Mouse (Mus musculus): ENCODE measurements around the gene Adgrf4. TPM values are rescaled to one million over a fixed set of nuclear protein-coding genes. Genes with fewer than 3 reads are reported as not detected.

Adgrf4 gene
- not detected in 2 replicates for polyA plus RNA-seq (2016; fragmentation: Nextera tagmentation; extraction: Ambion mirVana)

GRCm38 (mm10) chr17:42692136-42692535 is at the start of gene Adgrf4:
TSS of gene Adgrf4 (minus strand) at chr17:42692284.
- no peaks in the 10 kb centered on the region for H3K9me3 ChIP-seq
- 89% methylated on average over 10 of the region's 10 CpGs for WGBS
- no peaks in the 10 kb centered on the region for H3K4me1 ChIP-seq
- no peak within 1 kb of the TSS for H3K4me3 ChIP-seq
- H3K27ac ChIP-seq: no peak within 1 kb of the TSS
- H3K9ac ChIP-seq: no peak within 1 kb of the TSS
- no peak for ATAC-seq (ENCODE audit: low FRiP score, low read depth)
- no peaks in the 10 kb centered on the region for H3K36me3 ChIP-seq
- H3K27me3 ChIP-seq (replicated peaks): no peaks in the 10 kb centered on the region
- H3K4me2 ChIP-seq (replicated peaks): no peak within 1 kb of the TSS

- H3K4me2 ChIP-seq (replicated peaks): no peak within 1 kb of the TSS
- no peak within 1 kb of the TSS for H3K4me3 ChIP-seq
- H3K9me3 ChIP-seq: no peaks in the 10 kb centered on the region
- no peak within 1 kb of the TSS for H3K9ac ChIP-seq
- ATAC-seq (ENCODE audit: low FRiP score, low read depth): no peak
- H3K27ac ChIP-seq: no peak within 1 kb of the TSS
- H3K27me3 ChIP-seq (replicated peaks): no peaks in the 10 kb centered on the region
- H3K36me3 ChIP-seq: no peaks in the 10 kb centered on the region
- WGBS: 39% methylated on average over 7 of the region's 7 CpGs
- no peaks in the 10 kb centered on the region for H3K4me1 ChIP-seq
Measured at GRCm38 (mm10) chr17:42741801-42742217, 49.7 kb upstream of the Adgrf4 start, which contains the start of gene Adgrf2. TSS of gene Adgrf2 (minus strand) at chr17:42742179.

- Histone ChIP-seq H3K27me3 (replicated peaks) (no peaks in the 10 kb centered on the region), H3K36me3 (no peaks in the 10 kb centered on the region), H3K4me1 (no peaks in the 10 kb centered on the region), H3K4me3 (no peak overlapping the region), H3K9ac (no peak overlapping the region), H3K27ac (no peak overlapping the region), H3K4me2 (replicated peaks) (no peak overlapping the region), H3K9me3 (no peaks in the 10 kb centered on the region)
- ATAC-seq (ENCODE audit: low FRiP score, low read depth): no peak
- 85% methylated on average over 6 of the region's 6 CpGs for whole genome bisulfite sequencing
Measured at GRCm38 (mm10) chr17:42738794-42739193, 46.7 kb upstream of the Adgrf4 start.

GRCm38 (mm10) chr17:42717161-42717560 is 25.1 kb upstream of the Adgrf4 start:
- no peaks in the 10 kb centered on the region for H3K9me3 ChIP-seq
- no peak overlapping the region for H3K4me3 ChIP-seq
- no peaks in the 10 kb centered on the region for H3K4me1 ChIP-seq
- H3K27me3 ChIP-seq (replicated peaks): no peaks in the 10 kb centered on the region
- no peak overlapping the region for H3K27ac ChIP-seq
- H3K36me3 ChIP-seq: no peaks in the 10 kb centered on the region
- no peak overlapping the region for H3K9ac ChIP-seq
- 54% methylated on average over 3 of the region's 3 CpGs for WGBS
- H3K4me2 ChIP-seq (replicated peaks): no peak overlapping the region
- no peak for ATAC-seq (ENCODE audit: low FRiP score, low read depth)

- Histone ChIP-seq H3K27ac (no peak overlapping the region), H3K27me3 (replicated peaks) (no peaks in the 10 kb centered on the region), H3K4me3 (no peak overlapping the region), H3K4me2 (replicated peaks) (no peak overlapping the region), H3K4me1 (no peaks in the 10 kb centered on the region), H3K9ac (no peak overlapping the region), H3K36me3 (no peaks in the 10 kb centered on the region), H3K9me3 (no peaks in the 10 kb centered on the region)
- ATAC-seq (ENCODE audit: low FRiP score, low read depth): no peak
- 91% methylated on average over 7 of the region's 7 CpGs for WGBS
Measured at GRCm38 (mm10) chr17:42714991-42715390, 22.9 kb upstream of the Adgrf4 start.

- ATAC-seq (ENCODE audit: low FRiP score, low read depth): no peak
- whole genome bisulfite sequencing: 92% methylated on average over 7 of the region's 7 CpGs
Measured at GRCm38 (mm10) chr17:42710717-42711116, 18.6 kb upstream of the Adgrf4 start.

GRCm38 (mm10) chr17:42705611-42706010 is 13.5 kb upstream of the Adgrf4 start:
- Histone ChIP-seq H3K36me3 (no peaks in the 10 kb centered on the region), H3K9me3 (no peaks in the 10 kb centered on the region), H3K9ac (no peak overlapping the region), H3K27ac (no peak overlapping the region), H3K27me3 (replicated peaks) (no peaks in the 10 kb centered on the region), H3K4me3 (no peak overlapping the region), H3K4me1 (no peaks in the 10 kb centered on the region), H3K4me2 (replicated peaks) (no peak overlapping the region)
- WGBS: 88% methylated on average over 4 of the region's 4 CpGs
- no peak for ATAC-seq (ENCODE audit: low FRiP score, low read depth)

More at GRCm38 (mm10) chr17:42710717-42711116, 18.6 kb upstream of the Adgrf4 start:
- Histone ChIP-seq H3K9me3 (no peaks in the 10 kb centered on the region), H3K4me2 (replicated peaks) (no peak overlapping the region), H3K27ac (no peak overlapping the region), H3K4me3 (no peak overlapping the region), H3K36me3 (no peaks in the 10 kb centered on the region), H3K27me3 (replicated peaks) (no peaks in the 10 kb centered on the region), H3K9ac (no peak overlapping the region), H3K4me1 (no peaks in the 10 kb centered on the region)

- no peak for ATAC-seq (ENCODE audit: low FRiP score, low read depth)
- Histone ChIP-seq H3K9ac (no peak overlapping the region), H3K4me3 (no peak overlapping the region), H3K4me1 (no peaks in the 10 kb centered on the region), H3K27ac (no peak overlapping the region), H3K27me3 (replicated peaks) (no peaks in the 10 kb centered on the region), H3K9me3 (no peaks in the 10 kb centered on the region), H3K4me2 (replicated peaks) (no peak overlapping the region), H3K36me3 (no peaks in the 10 kb centered on the region)
- WGBS: 92% methylated on average over 9 of the region's 9 CpGs
Measured at GRCm38 (mm10) chr17:42702198-42702597, 10.1 kb upstream of the Adgrf4 start.

GRCm38 (mm10) chr17:42694730-42695129 is 2.6 kb upstream of the Adgrf4 start:
- 93% methylated on average over 4 of the region's 4 CpGs for WGBS
- no peak overlapping the region for H3K27ac ChIP-seq

GRCm38 (mm10) chr17:42690531-42690930 is 1.6 kb downstream of the Adgrf4 start:
- Histone ChIP-seq H3K9me3 (no peaks in the 10 kb centered on the region), H3K27ac (no peak overlapping the region), H3K27me3 (replicated peaks) (no peaks in the 10 kb centered on the region), H3K9ac (no peak overlapping the region), H3K4me2 (replicated peaks) (no peak overlapping the region), H3K4me3 (no peak overlapping the region), H3K36me3 (no peaks in the 10 kb centered on the region), H3K4me1 (no peaks in the 10 kb centered on the region)
- WGBS: 92% methylated on average over 8 of the region's 8 CpGs
- no peak for ATAC-seq (ENCODE audit: low FRiP score, low read depth)

More at GRCm38 (mm10) chr17:42694730-42695129, 2.6 kb upstream of the Adgrf4 start:
- no peaks in the 10 kb centered on the region for H3K9me3 ChIP-seq
- no peak overlapping the region for H3K9ac ChIP-seq
- no peak for ATAC-seq (ENCODE audit: low FRiP score, low read depth)
- no peaks in the 10 kb centered on the region for H3K27me3 ChIP-seq (replicated peaks)
- no peak overlapping the region for H3K4me2 ChIP-seq (replicated peaks)
- no peaks in the 10 kb centered on the region for H3K36me3 ChIP-seq
- H3K4me1 ChIP-seq: no peaks in the 10 kb centered on the region
- no peak overlapping the region for H3K4me3 ChIP-seq

GRCm38 (mm10) chr17:42658634-42659422 is 33.3 kb downstream of the Adgrf4 start:
- 30% methylated on average over 14 of the region's 14 CpGs for WGBS
- Histone ChIP-seq H3K4me2 (replicated peaks) (peak overlapping the region; percentile 40), H3K36me3 (no peaks in the 10 kb centered on the region), H3K27ac (no peak overlapping the region), H3K4me1 (no peaks in the 10 kb centered on the region), H3K27me3 (replicated peaks) (no peaks in the 10 kb centered on the region), H3K9me3 (no peaks in the 10 kb centered on the region), H3K9ac (no peak overlapping the region), H3K4me3 (no peak overlapping the region)
- ATAC-seq (ENCODE audit: low FRiP score, low read depth): peak; percentile 93

- H3K4me1 ChIP-seq: no peaks in the 10 kb centered on the region
- H3K9ac ChIP-seq: no peak overlapping the region
- H3K27me3 ChIP-seq (replicated peaks): no peaks in the 10 kb centered on the region
- no peak for ATAC-seq (ENCODE audit: low FRiP score, low read depth)
- H3K36me3 ChIP-seq: no peaks in the 10 kb centered on the region
- H3K9me3 ChIP-seq: no peaks in the 10 kb centered on the region
- WGBS: 88% methylated on average over 3 of the region's 3 CpGs
- H3K27ac ChIP-seq: no peak overlapping the region
- no peak overlapping the region for H3K4me2 ChIP-seq (replicated peaks)
- H3K4me3 ChIP-seq: no peak overlapping the region
Measured at GRCm38 (mm10) chr17:42643416-42643815, 48.7 kb downstream of the Adgrf4 start.

- ATAC-seq (ENCODE audit: low FRiP score, low read depth): no peak
- Histone ChIP-seq H3K4me1 (no peaks in the 10 kb centered on the region), H3K9me3 (no peaks in the 10 kb centered on the region), H3K27me3 (replicated peaks) (no peaks in the 10 kb centered on the region), H3K27ac (no peak overlapping the region), H3K4me3 (no peak overlapping the region), H3K9ac (no peak overlapping the region), H3K4me2 (replicated peaks) (no peak overlapping the region), H3K36me3 (no peaks in the 10 kb centered on the region)
- 90% methylated on average over 2 of the region's 2 CpGs for WGBS
Measured at GRCm38 (mm10) chr17:42630206-42630605, 61.9 kb downstream of the Adgrf4 start.

Measured in neural tube, embryonic 12.5 days (tissue).